Mouse (Mus musculus) urinary bladder, postnatal 36 days (tissue): Measurements from ENCODE around the gene Neto2.
"Not testable (repeated sequence)": the region's sequence is repeated elsewhere in the genome, so short reads cannot be mapped to it uniquely, and the experiment has no call there.

Experiments used
- DNase-seq, 2 experiments: peaks; one replicate each; pipeline ENCODE4 v3.0.0; 2022; ENCODE audit warnings: low spot score in 2 of 2, mixed read lengths in 1 of 2

Gene Neto2

GRCm38 (mm10) chr8:85700751-85701351 is at the start of gene Neto2:
TSS of gene Neto2 (minus strand) at chr8:85700924.
- peak; percentile 26 to 60 for DNase-seq

GRCm38 (mm10) chr8:85745053-85745452 is 44.3 kb upstream of the Neto2 start:
- DNase-seq, result no peak

GRCm38 (mm10) chr8:85730545-85730944 is 29.8 kb upstream of the Neto2 start:
- DNase-seq, result no peak

GRCm38 (mm10) chr8:85717271-85717670 is 16.5 kb upstream of the Neto2 start:
- no peak for DNase-seq

GRCm38 (mm10) chr8:85716696-85717095 is 16.0 kb upstream of the Neto2 start:
- DNase-seq, result no peak

- DNase-seq, result no peak
Measured at GRCm38 (mm10) chr8:85706988-85707387, 6.3 kb upstream of the Neto2 start.

GRCm38 (mm10) chr8:85700101-85700750 is 498 bp downstream of the Neto2 start:
- DNase-seq, result peak; percentile 13 to 19

- DNase-seq, result peak; percentile 54 to 58
Measured at GRCm38 (mm10) chr8:85699051-85699450, 1.7 kb downstream of the Neto2 start.

GRCm38 (mm10) chr8:85665146-85665545 is 35.6 kb downstream of the Neto2 start:
- DNase-seq, result peak in 1 of 2 experiments; percentile 5

- peak; percentile 22 to 30 for DNase-seq
Measured at GRCm38 (mm10) chr8:85661995-85662394, 38.7 kb downstream of the Neto2 start.

- no peak for DNase-seq
Measured at GRCm38 (mm10) chr8:85651201-85651600, 49.5 kb downstream of the Neto2 start.

GRCm38 (mm10) chr8:85648553-85648952 is 52.2 kb downstream of the Neto2 start:
- DNase-seq, result no peak

GRCm38 (mm10) chr8:85644921-85645665 is 55.6 kb downstream of the Neto2 start:
- DNase-seq, result peak in 1 of 2 experiments; percentile 3

GRCm38 (mm10) chr8:85624450-85624849 is 76.3 kb downstream of the Neto2 start:
- DNase-seq, result no peak

- DNase-seq, result no peak
Measured at GRCm38 (mm10) chr8:85623246-85623645, 77.5 kb downstream of the Neto2 start.

GRCm38 (mm10) chr8:85618789-85619188 is 81.9 kb downstream of the Neto2 start:
- no peak for DNase-seq

GRCm38 (mm10) chr8:85617125-85617524 is 83.6 kb downstream of the Neto2 start:
- DNase-seq, result not testable (repeated sequence)

- no peak for DNase-seq
Measured at GRCm38 (mm10) chr8:85608836-85609235, 91.9 kb downstream of the Neto2 start.

- DNase-seq, result no peak
Measured at GRCm38 (mm10) chr8:85607804-85608203, 92.9 kb downstream of the Neto2 start.

GRCm38 (mm10) chr8:85606974-85607373 is 93.8 kb downstream of the Neto2 start:
- no peak for DNase-seq

- no peak for DNase-seq
Measured at GRCm38 (mm10) chr8:85606561-85606960, 94.2 kb downstream of the Neto2 start.

GRCm38 (mm10) chr8:85604201-85604600 is 96.5 kb downstream of the Neto2 start:
- DNase-seq, result no peak
